Mouse (Mus musculus): ENCODE results near the gene Itpr2.

Itpr2 gene

DNA sequence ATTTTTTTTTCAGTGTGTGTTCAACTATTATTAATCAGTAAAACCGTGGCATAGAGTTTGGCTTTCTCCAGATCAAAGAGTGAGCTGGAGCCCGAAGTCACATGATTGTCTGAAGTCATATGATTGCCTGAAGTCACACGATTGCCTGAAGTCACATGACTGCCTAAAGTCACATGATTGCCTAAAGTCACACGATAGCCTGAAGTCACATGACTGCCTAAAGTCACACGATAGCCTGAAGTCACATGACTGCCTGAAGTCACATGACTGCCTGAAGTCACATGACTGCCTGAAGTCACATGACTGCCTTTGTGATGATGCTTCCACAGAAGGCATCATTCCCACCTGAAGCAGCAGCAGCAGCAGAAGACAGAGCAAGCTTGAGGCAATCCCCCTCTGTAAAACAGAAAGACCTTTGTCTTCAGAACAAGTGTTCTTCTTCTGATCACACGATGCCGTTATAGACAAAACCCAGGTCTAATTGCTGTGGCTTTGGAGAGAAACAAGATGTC lies 304.1 kb downstream of the Itpr2 start:
- ATAC-seq (ENCODE audit: insufficient number of reproducible peaks, low FRiP score, low TSS enrichment): no peak

DNA sequence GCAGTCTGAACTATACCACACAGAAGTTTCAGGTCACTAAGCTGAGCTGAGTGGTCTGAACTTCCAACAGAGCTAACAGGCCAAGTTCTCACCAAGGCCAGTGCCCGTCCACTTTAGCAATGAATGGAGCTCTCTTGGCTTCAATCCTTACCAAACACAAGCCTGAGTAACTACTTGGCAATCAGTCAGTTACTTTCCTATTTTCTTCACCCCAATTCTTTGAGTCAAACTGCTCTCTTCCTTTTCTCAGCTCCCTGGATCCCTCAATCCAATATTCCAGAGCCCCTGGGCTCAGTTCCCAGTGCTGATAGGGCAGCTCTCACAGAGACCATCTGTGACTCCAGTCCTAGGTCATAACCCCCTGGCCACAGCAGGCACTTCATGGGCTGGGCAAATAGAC lies 305.3 kb downstream of the Itpr2 start:
- ATAC-seq (ENCODE audit: insufficient number of reproducible peaks, low FRiP score, low TSS enrichment): no peak

DNA sequence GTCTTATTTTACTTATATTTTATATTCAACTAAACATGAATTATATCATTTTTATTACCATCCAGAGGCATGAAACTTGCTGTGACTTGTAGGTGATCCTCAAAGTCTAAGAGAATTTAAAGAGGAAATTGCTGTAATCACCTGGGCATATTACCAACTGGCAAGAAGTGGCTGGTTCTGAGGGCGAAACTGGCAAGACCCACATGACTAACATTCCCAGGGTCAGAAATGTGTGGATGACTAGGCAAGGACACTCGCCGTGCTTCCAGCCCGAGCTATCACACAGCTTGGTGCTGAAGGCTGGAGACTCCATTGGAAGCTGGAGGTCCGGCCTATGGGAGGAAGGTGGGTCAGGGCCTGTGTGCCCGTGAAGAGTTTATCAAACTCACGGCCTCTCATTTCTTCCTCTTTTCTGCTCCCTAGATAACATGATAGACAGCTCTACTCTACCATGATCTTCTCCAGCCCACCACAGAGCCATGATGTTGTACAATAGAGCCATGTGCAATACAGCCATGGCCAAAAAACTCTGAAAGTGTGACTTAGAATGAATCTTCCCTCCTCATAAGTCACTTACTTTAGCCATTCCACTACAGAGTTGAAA lies 306.1 kb downstream of the Itpr2 start:
- no peak for ATAC-seq (ENCODE audit: insufficient number of reproducible peaks, low FRiP score, low TSS enrichment)

DNA sequence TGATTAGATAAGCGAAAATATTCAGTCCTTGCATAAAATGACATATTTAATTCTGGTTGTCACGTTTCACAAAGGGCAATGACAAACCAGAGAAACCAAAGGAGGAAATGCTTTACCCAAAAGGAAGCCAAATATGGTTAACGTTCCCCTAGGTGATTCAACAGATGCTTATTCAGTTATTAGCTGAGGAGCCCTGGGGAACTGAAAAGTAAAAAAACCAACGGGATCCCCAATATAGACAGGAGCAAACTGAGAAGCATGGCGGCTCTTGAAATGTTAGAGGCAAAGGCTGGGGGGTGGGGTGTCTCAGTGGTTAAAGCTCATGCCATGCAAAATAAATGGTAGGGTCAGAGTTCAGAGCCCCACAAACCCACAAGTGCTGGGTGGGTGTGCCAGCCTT lies 310.1 kb downstream of the Itpr2 start:
- ATAC-seq (ENCODE audit: insufficient number of reproducible peaks, low FRiP score, low TSS enrichment): no peak

DNA sequence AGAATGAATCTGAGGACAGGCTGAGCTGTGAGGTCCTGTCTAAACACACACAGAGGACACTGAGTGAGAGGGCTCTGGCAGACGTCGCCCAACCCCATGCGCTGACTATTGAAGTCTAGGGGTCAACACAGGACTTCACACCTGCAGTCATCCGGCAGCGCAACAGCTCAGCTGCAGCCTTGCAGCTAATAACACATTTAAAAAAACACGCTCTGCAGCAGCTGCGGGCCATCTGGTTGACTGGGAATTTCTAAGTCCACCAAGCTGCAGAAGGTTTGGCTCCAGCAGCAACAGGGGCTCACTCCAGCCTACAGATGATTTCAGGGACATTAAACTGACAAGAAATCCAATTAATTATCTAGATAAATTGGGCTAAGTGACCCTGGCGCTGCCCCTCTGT lies 312.0 kb downstream of the Itpr2 start:
- ATAC-seq (ENCODE audit: insufficient number of reproducible peaks, low FRiP score, low TSS enrichment): no peak

DNA sequence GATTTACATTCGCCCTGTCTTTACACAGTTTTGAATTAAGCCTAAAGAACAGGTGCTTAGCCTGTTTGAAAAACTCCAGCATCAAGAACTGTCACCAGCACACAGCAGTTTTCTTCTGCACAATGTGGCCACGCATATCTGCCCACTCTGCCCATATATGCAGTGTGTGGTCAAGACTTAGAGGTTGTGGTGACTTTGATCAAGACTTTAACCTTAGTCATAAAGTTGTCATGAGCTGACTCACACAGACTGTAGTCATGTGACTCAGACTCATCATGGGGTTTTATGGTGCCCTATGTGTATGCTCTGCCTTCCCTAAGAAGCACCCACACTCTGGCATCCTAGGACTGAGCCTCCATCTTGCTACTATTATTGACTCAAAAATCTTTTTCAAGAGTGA lies 316.5 kb downstream of the Itpr2 start:
- ATAC-seq (ENCODE audit: insufficient number of reproducible peaks, low FRiP score, low TSS enrichment): no peak

DNA sequence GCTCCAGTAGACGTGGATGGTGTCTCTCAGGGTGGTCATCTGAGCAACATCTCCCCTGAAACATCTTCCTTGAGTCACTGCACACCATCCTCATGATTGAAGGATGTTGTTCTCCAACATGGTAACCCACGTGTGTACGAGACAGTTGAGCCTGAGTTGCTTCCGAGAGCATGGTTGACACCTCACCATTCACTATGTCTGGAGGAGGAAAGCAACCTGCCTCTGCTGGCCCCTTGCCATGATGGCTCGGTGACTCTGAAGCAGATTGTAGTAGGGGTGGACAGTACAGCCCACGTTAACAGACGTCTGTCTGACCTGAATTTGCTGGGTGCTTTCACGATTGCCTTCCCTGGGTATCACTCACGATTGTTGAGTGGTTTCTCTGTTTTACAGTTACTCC lies 317.3 kb downstream of the Itpr2 start:
- ATAC-seq (ENCODE audit: insufficient number of reproducible peaks, low FRiP score, low TSS enrichment): 0 out of 2 replicates have a peak, but pooled peaks have one; percentile 15

DNA sequence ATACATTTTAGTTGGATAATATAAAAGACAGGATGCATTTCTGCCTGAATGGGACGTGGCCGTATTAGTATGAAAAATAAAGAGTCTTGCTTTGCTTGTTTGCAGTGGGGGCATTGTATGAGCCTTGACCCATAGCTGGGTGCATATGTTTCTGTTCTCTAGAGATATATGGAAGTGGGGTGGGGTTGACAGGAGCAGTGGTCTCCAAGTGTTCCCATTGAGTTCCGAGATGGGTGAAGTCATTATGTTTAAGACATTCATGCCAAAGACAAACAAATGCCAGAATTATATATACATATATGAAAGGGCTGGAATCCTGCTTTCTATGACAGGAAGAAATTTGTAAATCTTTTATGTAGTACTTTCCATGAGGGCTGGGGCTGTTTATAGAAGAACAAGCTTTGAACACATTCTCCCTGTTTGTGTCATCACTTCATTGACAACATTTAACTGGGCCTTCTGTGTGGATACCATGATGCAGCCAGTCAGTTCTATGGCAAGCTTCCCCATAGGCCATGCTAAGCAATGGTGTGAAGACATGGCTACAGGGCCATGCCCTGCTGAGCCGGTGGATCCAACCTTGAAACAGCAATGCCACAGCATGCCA lies 327.3 kb downstream of the Itpr2 start:
- no peak for ATAC-seq (ENCODE audit: insufficient number of reproducible peaks, low FRiP score, low TSS enrichment)

DNA sequence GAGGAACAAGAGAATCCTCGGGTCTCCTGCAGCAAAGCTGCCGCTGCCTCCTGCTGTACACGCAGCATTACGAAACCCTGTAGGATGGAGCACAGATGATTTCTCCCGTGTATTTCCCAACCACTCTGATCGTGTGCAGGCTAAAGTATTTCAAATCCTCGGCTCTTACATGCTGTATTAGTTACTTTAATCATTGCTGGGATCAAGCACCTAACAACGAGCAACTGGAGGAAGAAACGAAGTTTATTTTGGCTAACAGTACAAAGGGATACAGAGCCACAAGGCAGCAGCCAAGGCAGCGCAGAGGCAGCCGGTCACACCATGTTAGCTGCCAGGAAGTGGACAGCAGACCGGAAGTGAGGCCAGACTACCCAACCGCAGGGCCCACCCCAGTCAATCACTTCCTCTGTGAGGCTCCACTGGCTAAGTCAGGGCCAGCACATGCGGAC lies 331.4 kb downstream of the Itpr2 start:
- ATAC-seq (ENCODE audit: insufficient number of reproducible peaks, low FRiP score, low TSS enrichment): no peak

DNA sequence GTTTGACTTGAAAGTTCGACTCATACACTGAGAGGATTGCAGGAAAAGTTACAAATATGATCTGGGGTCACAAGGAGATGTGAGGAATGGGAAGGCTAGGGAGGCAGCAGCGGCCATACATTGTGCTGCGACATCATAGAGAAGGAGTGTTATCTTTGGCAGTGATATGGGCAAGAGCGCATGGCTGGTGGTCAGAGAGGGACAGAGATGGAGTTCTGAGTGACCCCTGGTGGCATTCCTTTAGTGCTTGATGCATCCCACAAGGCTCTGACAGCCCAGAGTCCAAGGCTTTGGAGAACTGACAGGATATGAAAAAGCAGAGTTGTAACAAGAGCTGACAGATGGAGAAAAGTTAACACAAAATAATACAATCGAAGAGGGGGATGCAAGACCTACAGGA lies 334.8 kb downstream of the Itpr2 start:
- ATAC-seq (ENCODE audit: insufficient number of reproducible peaks, low FRiP score, low TSS enrichment): no peak

DNA sequence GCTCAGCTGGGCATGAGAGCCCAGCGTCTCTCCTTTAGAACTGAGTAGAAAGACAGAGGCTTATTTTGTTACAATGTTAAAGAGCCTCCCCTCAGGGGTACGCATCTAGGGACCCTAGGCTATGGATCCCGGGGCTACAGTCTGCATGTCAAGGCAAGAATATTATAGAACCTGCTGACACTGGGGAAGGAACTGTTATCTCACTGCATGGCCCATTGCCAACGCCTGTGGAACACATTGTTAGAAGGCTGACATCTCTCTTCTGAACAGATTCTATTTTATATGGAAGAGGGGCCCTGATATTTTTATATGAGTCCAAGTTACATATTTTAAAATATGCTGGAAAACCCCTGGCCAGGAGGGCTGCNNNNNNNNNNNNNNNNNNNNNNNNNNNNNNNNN lies 342.4 kb downstream of the Itpr2 start:
- ATAC-seq (ENCODE audit: insufficient number of reproducible peaks, low FRiP score, low TSS enrichment): no peak

DNA sequence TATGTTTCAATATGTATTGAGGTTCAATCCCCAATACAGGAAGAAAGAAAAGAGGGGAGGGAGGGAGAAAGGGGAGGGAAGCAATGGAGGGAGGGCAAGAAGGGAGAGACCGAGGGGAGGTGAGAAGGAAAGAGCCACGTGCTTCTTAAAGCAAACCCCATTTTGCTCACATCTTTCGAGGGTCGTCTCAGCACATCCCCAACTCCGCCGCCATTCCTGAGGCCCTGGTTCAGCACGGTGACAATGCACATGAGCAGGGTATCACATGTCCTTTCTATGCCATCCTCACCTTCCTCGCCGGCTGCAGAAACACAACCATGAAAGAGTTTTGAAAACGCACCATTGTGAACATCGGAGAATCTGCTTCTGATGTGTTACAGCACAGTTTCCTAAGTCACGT lies 343.3 kb downstream of the Itpr2 start:
- ATAC-seq (ENCODE audit: insufficient number of reproducible peaks, low FRiP score, low TSS enrichment): no peak

DNA sequence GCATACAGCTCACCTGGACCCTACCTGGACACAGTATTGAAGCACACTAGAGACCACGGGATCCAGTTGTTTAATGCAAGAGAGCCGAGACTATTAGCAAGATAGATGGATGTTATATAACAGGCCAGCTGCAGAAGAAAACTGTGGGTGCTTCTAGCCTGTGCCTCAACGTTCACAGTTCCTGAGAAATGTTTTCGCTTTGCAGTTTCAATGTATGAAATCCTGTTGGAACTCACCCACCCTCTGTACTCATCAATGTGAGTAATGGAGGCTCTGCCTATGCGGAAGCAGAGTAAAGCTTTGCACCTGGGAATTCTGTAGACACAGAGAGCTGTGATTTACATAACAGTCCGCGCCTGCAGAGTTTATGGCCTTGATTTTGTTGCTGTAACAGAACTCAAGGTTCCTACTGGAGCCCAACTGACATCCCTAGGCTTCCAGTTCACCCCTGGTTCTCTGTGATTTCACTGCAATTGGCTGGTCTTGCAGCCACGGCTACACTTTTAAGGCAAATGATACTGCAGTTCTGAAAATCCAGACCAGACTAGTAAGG lies 344.0 kb downstream of the Itpr2 start:
- no peak for ATAC-seq (ENCODE audit: insufficient number of reproducible peaks, low FRiP score, low TSS enrichment)

DNA sequence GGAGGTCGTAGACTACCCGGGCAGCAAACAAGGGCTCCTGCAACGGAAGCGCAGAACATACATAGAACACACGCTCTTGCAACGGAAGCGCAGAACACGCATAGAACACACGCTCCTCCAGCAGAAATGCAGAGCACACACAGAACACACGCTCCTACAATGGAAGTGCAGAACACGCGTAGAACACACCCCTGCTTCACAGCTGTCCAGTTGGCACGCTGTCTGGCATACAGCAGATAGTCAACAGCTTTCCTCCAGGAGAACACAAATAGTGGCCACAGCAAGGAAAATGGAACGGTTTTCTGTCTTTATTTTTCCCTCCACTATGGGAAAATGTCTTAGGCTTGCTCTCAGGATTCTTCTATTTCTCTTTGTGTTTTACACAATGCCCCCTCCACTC lies 344.9 kb downstream of the Itpr2 start:
- no peak for ATAC-seq (ENCODE audit: insufficient number of reproducible peaks, low FRiP score, low TSS enrichment)

DNA sequence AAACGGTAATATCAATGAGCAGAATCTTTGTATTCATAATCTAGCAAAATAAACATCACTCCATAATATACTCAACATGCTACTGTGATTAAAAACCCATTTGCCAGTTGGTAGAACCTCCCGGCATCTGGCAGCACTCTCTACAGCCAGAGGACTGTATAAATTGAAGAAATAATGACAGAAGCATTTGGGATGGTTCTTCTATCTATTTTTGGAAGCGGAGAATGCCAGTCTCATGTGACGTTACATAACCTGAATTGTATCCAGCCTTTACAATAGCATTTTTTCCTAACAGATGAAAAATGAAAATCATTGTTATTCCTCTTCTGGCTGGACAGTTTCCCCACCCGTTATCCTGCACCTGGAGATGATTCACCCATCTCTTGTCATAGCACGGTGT lies 345.5 kb downstream of the Itpr2 start:
- ATAC-seq (ENCODE audit: insufficient number of reproducible peaks, low FRiP score, low TSS enrichment): no peak

DNA sequence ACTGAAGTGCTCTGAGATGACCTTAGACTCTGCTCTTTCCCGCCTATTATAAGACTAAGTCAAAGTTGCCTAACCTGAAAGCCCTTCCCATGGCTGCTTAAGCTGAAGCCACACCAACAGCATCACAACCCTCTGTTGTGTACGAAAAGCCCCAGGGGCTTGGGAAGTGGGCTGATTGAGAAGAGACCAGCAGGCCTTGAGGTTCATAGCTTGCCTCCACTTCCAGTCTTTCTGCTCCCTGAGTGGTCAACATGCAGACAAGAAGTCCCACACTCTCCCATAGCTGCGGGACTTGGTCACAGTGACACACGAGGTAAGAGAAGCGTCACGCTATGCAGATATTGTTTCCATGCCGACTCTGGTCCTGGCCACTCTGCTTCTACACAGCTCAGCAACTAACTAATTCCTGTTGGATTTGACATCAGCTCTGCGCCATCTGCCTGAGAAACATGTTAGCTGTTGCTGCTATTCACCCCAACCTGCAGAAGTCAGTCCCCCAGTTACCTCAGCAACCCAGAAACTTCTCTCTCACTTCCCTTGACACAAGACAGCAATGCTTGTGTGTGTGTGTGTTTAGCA lies 346.8 kb downstream of the Itpr2 start:
- no peak for ATAC-seq (ENCODE audit: insufficient number of reproducible peaks, low FRiP score, low TSS enrichment)

DNA sequence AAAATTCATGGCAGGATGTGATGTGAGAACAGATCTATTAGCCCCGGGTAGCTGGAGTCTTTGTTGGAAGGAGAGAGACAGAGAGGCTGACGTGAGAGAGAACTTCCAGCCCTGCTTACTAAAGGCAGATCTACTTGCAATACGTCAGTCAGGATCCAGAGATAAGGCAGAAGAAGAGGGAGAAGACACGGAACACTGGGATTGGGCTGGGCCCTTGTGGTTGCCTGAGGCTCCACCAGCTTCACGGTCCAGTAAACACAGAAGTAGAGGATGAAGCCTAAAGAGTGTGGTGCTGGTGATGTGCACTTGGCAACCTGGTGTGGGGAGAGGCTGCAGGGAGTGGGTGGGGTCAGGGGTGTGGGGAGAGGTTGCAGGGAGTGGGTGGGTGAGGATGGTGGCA lies 349.2 kb downstream of the Itpr2 start:
- ATAC-seq (ENCODE audit: insufficient number of reproducible peaks, low FRiP score, low TSS enrichment): no peak

DNA sequence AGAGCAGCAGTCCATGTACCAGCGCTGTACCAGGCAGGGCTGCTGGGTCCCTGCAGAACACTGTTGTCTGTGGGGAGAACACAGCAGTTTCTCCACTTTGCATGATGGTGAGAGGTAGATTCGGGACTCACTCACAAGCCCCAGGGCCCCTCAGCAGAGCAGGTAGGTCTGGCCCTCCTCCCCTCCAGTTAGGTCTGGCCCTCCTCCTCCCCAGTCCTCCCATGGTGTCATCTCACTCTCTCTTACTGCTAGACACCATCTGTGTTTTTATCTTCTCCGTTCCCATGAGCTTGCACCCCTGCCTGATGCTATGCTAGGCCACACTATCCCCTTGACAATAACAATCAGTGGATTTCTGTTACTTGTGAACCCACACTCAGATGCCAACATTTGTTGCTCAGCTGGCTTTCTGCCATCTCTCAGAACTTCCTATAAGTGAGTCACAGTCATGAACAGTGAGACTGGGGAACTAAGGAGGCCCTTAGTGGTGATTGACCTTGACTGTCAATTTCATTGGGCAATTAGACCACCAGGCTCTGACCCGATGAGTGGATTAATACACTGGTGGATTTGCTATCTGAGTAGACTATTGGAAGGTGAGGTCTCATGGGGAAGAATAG lies 360.9 kb downstream of the Itpr2 start:
- no peak for ATAC-seq (ENCODE audit: insufficient number of reproducible peaks, low FRiP score, low TSS enrichment)

DNA sequence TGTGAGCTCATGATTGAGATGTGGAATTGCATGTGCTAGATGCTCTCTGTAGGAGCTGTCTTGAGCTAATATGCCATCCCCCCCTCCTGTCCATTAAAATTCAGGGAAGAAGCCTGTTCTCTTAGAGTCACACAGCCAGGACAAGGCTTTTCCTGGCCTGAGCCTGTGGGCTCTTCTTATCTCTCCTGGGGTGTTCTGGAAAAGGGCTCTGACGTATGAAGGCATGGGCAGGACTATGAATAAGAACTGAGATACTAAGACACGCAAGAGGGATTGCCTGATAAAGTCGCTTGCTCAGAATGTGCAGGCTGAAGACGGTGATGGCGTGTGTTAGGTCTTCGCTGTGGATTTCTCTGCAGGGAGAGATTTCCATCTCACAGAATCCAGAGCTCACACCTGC lies 361.9 kb downstream of the Itpr2 start:
- no peak for ATAC-seq (ENCODE audit: insufficient number of reproducible peaks, low FRiP score, low TSS enrichment)

DNA sequence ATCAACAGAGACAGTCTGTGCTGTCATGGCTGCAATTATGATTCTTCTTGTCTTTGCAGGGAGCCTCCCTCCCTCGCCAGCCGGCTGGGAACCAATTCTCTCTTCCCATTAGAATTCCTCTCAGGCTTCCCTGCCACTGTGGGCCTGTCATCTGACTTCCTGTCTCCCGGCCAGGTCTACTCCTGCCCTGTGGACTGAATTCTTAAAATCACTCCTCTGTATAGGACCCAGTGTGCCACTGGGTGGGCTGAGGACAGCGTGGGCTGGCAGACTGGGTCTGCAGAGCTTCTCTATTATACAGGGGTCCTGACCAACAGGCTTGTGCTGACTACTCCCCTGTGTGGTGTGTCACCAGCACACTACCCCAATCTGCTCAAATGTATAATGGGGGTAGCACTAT lies 365.4 kb downstream of the Itpr2 start:
- 0 out of 2 replicates have a peak, but pooled peaks have one; percentile 37 for ATAC-seq (ENCODE audit: insufficient number of reproducible peaks, low FRiP score, low TSS enrichment)

DNA sequence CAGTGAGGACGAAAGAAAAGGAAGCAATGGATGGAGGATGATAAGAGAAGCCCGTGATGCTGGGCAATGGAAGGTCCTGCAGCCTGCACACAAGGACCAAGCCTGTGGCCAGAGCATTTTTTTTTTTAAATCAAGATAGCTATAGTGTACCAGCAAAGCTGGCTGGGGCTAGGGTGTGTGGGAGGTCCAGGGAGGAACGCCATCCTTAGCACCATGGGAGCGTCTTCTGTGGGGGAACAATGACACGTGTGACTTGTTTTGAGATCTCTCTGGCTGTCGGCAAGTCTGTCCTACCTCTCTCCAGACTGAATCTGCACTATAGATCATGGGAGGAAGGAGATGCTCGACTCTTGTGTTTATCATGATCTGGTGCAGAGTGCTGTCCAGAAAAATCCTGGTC lies 365.8 kb downstream of the Itpr2 start:
- ATAC-seq (ENCODE audit: insufficient number of reproducible peaks, low FRiP score, low TSS enrichment): no peak
